Mouse (Mus musculus) heart, postnatal 10 days (tissue): Measurements from ENCODE around the gene Appbp2. TPM values are rescaled to one million over a fixed set of nuclear protein-coding genes. Genes with fewer than 3 reads are reported as not detected.

ENCODE experiments used
- DNase-seq, 2 experiments: peaks; one replicate each; pipeline ENCODE4 v3.0.0; 2021
- intact Hi-C: fragments of 180-260 bp; cut with DNase I; formaldehyde crosslinking; loops from one replicate; pipeline ENCODE4 v1.15.1; 2025
- total RNA-seq, 2 experiments: library from RNA; stranded (reverse); gene quantifications; 2 replicates each; pipeline ENCODE4 v1.2.3; 2021

The Appbp2 gene
- 10 to 100 TPM; 28.7 to 29.1 TPM for total RNA-seq

GRCm38 (mm10) chr11:85234990-85235841 is at the start of gene Appbp2:
Appbp2 (minus strand) TSS chr11:85235130.
- DNase-seq, result peak; percentile 95 to 97
- intact Hi-C loops, result loop anchor here (2.0 kb wide), 1 partner anchor 76 kb away; the partner anchor contains the start of gene Ppm1d

- DNase-seq, result no peak
- intact Hi-C loops, result no loop called here
These were observed 46.4 kb upstream of the Appbp2 start for GRCm38 (mm10) chr11:85281219-85281878.

GRCm38 (mm10) chr11:85278175-85278574 is 43.2 kb upstream of the Appbp2 start:
- no peak for DNase-seq
- intact Hi-C loops, result no loop called here

GRCm38 (mm10) chr11:85277609-85278008 is 42.7 kb upstream of the Appbp2 start:
- DNase-seq, result no peak
- intact Hi-C loops, result no loop called here

- intact Hi-C loops, result no loop called here
- no peak for DNase-seq
These were observed 40.2 kb upstream of the Appbp2 start for GRCm38 (mm10) chr11:85275151-85275550.

- intact Hi-C loops, result loop anchor here (2.0 kb wide), 1 partner anchor 62 kb away; no protein-coding TSS in a partner anchor
- DNase-seq, result no peak
These were observed 38.4 kb upstream of the Appbp2 start for GRCm38 (mm10) chr11:85273299-85273698.

GRCm38 (mm10) chr11:85270631-85271030 is 35.7 kb upstream of the Appbp2 start:
- peak; percentile 32 to 55 for DNase-seq
- intact Hi-C loops, result no loop called here

- intact Hi-C loops, result no loop called here
- DNase-seq, result no peak
These were observed 32.5 kb upstream of the Appbp2 start for GRCm38 (mm10) chr11:85267393-85267792.

GRCm38 (mm10) chr11:85264635-85265034 is 29.7 kb upstream of the Appbp2 start:
- DNase-seq, result no peak
- intact Hi-C loops, result loop anchor here (5.0 kb wide), 1 partner anchor 347 kb away; the partner anchor contains the start of gene Znhit3

GRCm38 (mm10) chr11:85261192-85261591 is 26.3 kb upstream of the Appbp2 start:
- intact Hi-C loops, result loop anchor here (1.0 to 5.0 kb wide), 3 partner anchors 78 to 344 kb away; partner anchors contain the start of genes 1700125H20Rik and Znhit3
- peak; percentile 65 to 82 for DNase-seq

- intact Hi-C loops, result no loop called here
These were observed 24.0 kb upstream of the Appbp2 start for GRCm38 (mm10) chr11:85258966-85259365.

GRCm38 (mm10) chr11:85255471-85256027 is 20.6 kb upstream of the Appbp2 start:
- DNase-seq, result no peak
- intact Hi-C loops, result no loop called here

More at GRCm38 (mm10) chr11:85258966-85259365, 24.0 kb upstream of the Appbp2 start:
- no peak for DNase-seq

GRCm38 (mm10) chr11:85253641-85254040 is 18.7 kb upstream of the Appbp2 start:
- no peak for DNase-seq
- intact Hi-C loops, result no loop called here

GRCm38 (mm10) chr11:85253006-85253405 is 18.1 kb upstream of the Appbp2 start:
- intact Hi-C loops, result no loop called here
- DNase-seq, result no peak

- DNase-seq, result no peak
- intact Hi-C loops, result no loop called here
These were observed 17.0 kb upstream of the Appbp2 start for GRCm38 (mm10) chr11:85251955-85252354.

- intact Hi-C loops, result no loop called here
- no peak for DNase-seq
These were observed 15.5 kb upstream of the Appbp2 start for GRCm38 (mm10) chr11:85250467-85250866.

- intact Hi-C loops, result no loop called here
- no peak for DNase-seq
These were observed 14.4 kb upstream of the Appbp2 start for GRCm38 (mm10) chr11:85249338-85249737.

GRCm38 (mm10) chr11:85248151-85248550 is 13.2 kb upstream of the Appbp2 start:
- intact Hi-C loops, result no loop called here
- DNase-seq, result no peak

GRCm38 (mm10) chr11:85241226-85241625 is 6.3 kb upstream of the Appbp2 start:
- no peak for DNase-seq
- intact Hi-C loops, result no loop called here

GRCm38 (mm10) chr11:85240211-85240610 is 5.3 kb upstream of the Appbp2 start:
- intact Hi-C loops, result no loop called here
- no peak for DNase-seq

- DNase-seq, result peak; percentile 87 to 88
- intact Hi-C loops, result loop anchor here (2.0 kb wide), 1 partner anchor 76 kb away; the partner anchor contains the start of gene Ppm1d
These were observed 454 bp downstream of the Appbp2 start for GRCm38 (mm10) chr11:85234363-85234989.
